Mouse (Mus musculus) ES-Bruce4 (cell line): ENCODE measurements around the gene Armc9. TPM values are rescaled to one million over a fixed set of nuclear protein-coding genes. Genes with fewer than 3 reads are reported as not detected.

Experiments
- H3K27ac ChIP-seq: 2 replicates; pipeline ENCODE4 v1.5.1; 2012; ENCODE audit warnings: low read length, inconsistent platforms; ENCODE audit not compliant: insufficient read depth
- H3K27me3 ChIP-seq: 2 replicates; pipeline ENCODE4 v1.6.1; 2012; ENCODE audit warnings: mild to moderate bottlenecking, low read length, inconsistent platforms; ENCODE audit not compliant: control insufficient read depth, poor library complexity, insufficient read depth, severe bottlenecking
- H3K36me3 ChIP-seq: 2 replicates; pipeline ENCODE4 v1.6.1; 2012; ENCODE audit warnings: inconsistent platforms, mild to moderate bottlenecking, low read length, moderate library complexity; ENCODE audit not compliant: control insufficient read depth, poor library complexity, insufficient read depth, severe bottlenecking
- H3K4me1 ChIP-seq: one replicate; pipeline ENCODE4 v1.8.1; 2011; ENCODE audit warnings: low read length; ENCODE audit not compliant: control insufficient read depth, insufficient read depth
- H3K4me3 ChIP-seq: 2 replicates; pipeline ENCODE4 v1.5.1; 2011; ENCODE audit warnings: low read depth, mild to moderate bottlenecking, low read length
- H3K9ac ChIP-seq: 2 replicates; pipeline ENCODE4 v1.6.1; 2012; ENCODE audit warnings: low read depth, mild to moderate bottlenecking, inconsistent platforms; ENCODE audit not compliant: poor library complexity, severe bottlenecking
- H3K9me3 ChIP-seq: replicated peaks from 2 replicates; pipeline ENCODE4 v1.6.1; 2012; ENCODE audit warnings: mild to moderate bottlenecking, low read length, inconsistent platforms; ENCODE audit not compliant: control insufficient read depth, poor library complexity, insufficient read depth, severe bottlenecking
- CTCF ChIP-seq: IDR thresholded peaks from one replicate; pipeline ENCODE4 v1.8.1; 2011; ENCODE audit warnings: low read depth, low read length
- EP300 ChIP-seq: IDR thresholded peaks from 2 replicates; pipeline ENCODE4 v1.6.1; 2011; ENCODE audit warnings: low read depth, low read length; ENCODE audit not compliant: insufficient read depth
- POLR2A ChIP-seq: IDR thresholded peaks from one replicate; pipeline ENCODE4 v1.8.1; 2011; ENCODE audit warnings: low read length; ENCODE audit not compliant: insufficient read depth
- polyA plus RNA-seq: library from polyadenylated mRNA; stranded (reverse); fragments of >200 nt; gene quantifications from 2 replicates; pipeline ENCODE4 v1.2.4, GENCODE M21; 2011; ENCODE audit warnings: low read depth; ENCODE audit not compliant: missing spikeins, insufficient read depth, insufficient read length

Gene Armc9
- polyA plus RNA-seq, result 13.7 and 15.5 TPM in 2 replicates

DNA sequence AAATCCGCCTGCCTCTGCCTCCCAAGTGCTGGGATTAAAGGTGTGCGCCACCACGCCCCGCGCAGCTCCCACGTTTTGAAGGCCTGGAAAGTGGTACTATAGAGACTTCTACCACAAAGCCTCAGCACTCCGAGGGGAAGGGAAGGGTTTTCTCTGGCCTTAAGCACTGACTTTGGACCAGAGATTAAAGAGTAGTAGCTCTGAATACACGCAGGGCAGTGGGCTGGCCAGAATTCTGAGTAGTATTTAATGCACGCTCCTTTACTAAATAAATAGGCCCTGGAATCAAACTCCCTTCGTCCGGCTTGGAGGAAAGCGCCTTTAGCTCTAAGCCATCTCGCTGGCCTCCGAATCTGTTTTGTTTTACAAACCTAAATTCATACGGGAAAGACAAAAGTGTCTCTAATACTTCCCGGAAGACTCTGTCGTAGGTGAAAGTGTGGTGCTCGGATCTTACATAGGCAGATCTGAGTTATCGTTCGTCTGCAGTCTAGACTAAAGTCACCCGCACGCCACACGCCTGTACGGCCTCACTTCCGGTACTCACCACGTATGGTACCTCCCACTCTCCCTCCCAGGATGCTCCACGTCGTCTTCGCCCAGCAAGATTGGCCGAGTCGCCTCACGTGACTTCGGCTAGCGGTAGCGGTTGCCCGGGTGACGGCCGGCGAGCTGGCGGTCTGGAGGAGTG is at the start of gene Armc9:
Armc9 (plus strand) TSS at position 648 of the 691 bp plus-strand sequence.
- Histone ChIP-seq H3K27me3 (no peaks in the 10 kb centered on the region), H3K4me1 (no peaks in the 10 kb centered on the region), H3K27ac (peak within 1 kb of the TSS; percentile 34; the same call in 1 of the 2 replicates), H3K9ac (peak within 1 kb of the TSS; percentile 57), H3K9me3 (no peaks in the 10 kb centered on the region), H3K4me3 (peak within 1 kb of the TSS; percentile 70), H3K36me3 (peaks cover 2% of the 10 kb centered on the region; the same call in 1 of the 2 replicates)
- TF ChIP-seq CTCF (no peak), POLR2A (peak; percentile 97), EP300 (no peak)

- Histone ChIP-seq H3K27me3 (no peaks in the 10 kb centered on the region), H3K4me3 (no peak overlapping the region), H3K27ac (no peak overlapping the region), H3K4me1 (no peaks in the 10 kb centered on the region), H3K36me3 (peaks cover 9% of the 10 kb centered on the region), H3K9ac (no peak overlapping the region), H3K9me3 (no peaks in the 10 kb centered on the region)
- TF ChIP-seq CTCF (no peak), POLR2A (no peak), EP300 (no peak)
These were observed 49.5 kb upstream of the Armc9 start for GRCm38 (mm10) chr1:86105054-86105453.

- Histone ChIP-seq H3K36me3 (peaks cover 3% of the 10 kb centered on the region), H3K4me1 (no peaks in the 10 kb centered on the region), H3K4me3 (no peak within 1 kb of the TSS), H3K27ac (no peak within 1 kb of the TSS), H3K9ac (no peak within 1 kb of the TSS), H3K27me3 (no peaks in the 10 kb centered on the region), H3K9me3 (no peaks in the 10 kb centered on the region)
- no peak for TF ChIP-seq POLR2A
- no peak for TF ChIP-seq CTCF
- no peak for TF ChIP-seq EP300
These were observed 42.8 kb upstream of the Armc9 start, which contains the start of gene Htr2b for GRCm38 (mm10) chr1:86111779-86112178. Htr2b (minus strand) TSS chr1:86111970.

DNA sequence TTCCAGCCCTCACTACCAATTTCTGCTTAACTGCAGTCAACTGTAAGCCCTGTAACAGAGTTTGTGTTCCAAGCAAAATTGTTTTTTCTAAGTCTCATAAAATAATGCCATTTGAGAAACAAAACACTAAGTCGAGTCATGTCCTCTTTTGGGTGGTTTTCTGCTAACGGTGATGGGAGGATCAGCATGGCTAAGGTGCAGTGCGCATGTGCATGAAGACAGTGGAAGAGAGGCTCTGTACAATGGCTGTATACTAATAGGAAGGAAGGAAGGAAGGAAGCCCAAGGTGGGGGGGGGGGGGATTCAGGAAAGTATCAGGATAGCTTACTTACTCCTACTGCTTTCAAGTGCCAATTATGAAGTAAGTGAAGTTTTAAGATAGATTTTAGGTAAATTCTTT is 40.4 kb upstream of the Armc9 start:
- no peak overlapping the region for H3K9ac ChIP-seq

GRCm38 (mm10) chr1:86119549-86119948 is 35.0 kb upstream of the Armc9 start:
- H3K4me1 ChIP-seq, result no peaks in the 10 kb centered on the region
- H3K27me3 ChIP-seq, result no peaks in the 10 kb centered on the region
- peaks cover 38% of the 10 kb centered on the region for H3K36me3 ChIP-seq
- H3K9me3 ChIP-seq, result no peaks in the 10 kb centered on the region
- no peak overlapping the region for H3K4me3 ChIP-seq
- TF ChIP-seq CTCF, result no peak
- no peak for TF ChIP-seq EP300
- no peak for TF ChIP-seq POLR2A
- H3K27ac ChIP-seq, result no peak overlapping the region
- no peak overlapping the region for H3K9ac ChIP-seq

More for the DNA sequence above, 40.4 kb upstream of the Armc9 start:
- H3K9me3 ChIP-seq, result no peaks in the 10 kb centered on the region
- no peak overlapping the region for H3K27ac ChIP-seq
- no peak overlapping the region for H3K4me3 ChIP-seq
- H3K4me1 ChIP-seq, result no peaks in the 10 kb centered on the region
- H3K27me3 ChIP-seq, result no peaks in the 10 kb centered on the region
- H3K36me3 ChIP-seq, result peaks cover 15% of the 10 kb centered on the region
- TF ChIP-seq CTCF (no peak), EP300 (no peak), POLR2A (no peak)

GRCm38 (mm10) chr1:86126036-86126435 is 28.5 kb upstream of the Armc9 start:
- Histone ChIP-seq H3K36me3 (peaks cover 56% of the 10 kb centered on the region), H3K27me3 (no peaks in the 10 kb centered on the region), H3K27ac (no peak overlapping the region), H3K4me1 (no peaks in the 10 kb centered on the region), H3K4me3 (no peak overlapping the region), H3K9me3 (no peaks in the 10 kb centered on the region), H3K9ac (no peak overlapping the region)
- TF ChIP-seq CTCF (no peak), POLR2A (no peak), EP300 (no peak)
